Mouse (Mus musculus) v-Abl transformed pro-B cells (cell line): ENCODE measurements at regions not wholly inside any gene's neighbourhood (a gene's known extent, or its start where the extent isn't known, plus 50 kb on each side); places are given as distances from the start of the nearest gene placed in this dataset.

Experiments
- in situ Hi-C, 2 experiments: fragments of 400-800 bp; cut with MboI; formaldehyde crosslinking; loops; one replicate each; pipeline ENCODE4 v1.15.1; 2025; ENCODE audit not compliant: unreplicated experiment in 2 of 2

DNA sequence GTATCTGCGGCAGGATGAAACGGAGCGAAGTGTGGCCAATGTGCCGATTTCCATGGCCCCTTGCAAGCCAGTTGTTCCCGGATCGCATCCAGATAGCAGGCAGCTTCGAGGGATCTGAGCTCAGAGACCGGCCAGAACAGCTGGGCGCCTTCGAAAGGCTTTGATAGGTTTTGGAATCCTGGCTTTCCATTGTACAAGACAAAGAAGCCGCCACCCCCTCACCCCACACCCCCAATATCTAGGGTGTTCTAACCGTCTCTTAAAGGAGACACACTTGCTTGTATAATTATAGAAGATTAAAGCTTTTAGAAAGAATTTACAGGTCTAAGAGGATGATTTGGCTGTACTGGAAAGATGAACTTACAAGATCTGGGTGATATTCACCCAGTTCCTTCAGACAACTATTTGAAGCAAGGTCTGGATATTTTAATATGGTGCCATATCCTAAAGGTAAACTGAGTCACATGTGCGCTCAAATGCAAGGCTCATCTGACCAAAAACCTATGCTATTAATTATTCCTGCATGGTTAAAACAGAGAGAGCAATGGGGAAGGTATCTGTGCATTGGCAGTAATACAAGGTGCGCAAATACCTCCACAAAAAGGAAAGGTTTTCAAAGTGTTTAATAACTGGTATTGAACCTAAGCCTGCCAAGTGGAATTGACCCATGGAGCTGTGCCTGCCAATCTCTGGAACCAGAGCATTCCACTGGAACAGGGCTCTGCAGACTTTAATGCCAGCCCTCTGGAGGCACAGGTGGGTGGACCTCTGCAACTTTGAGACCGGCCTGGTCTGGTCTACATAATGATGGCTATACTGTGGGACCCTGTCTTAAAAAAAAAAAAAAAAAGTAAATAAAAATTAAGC lies 84.4 kb upstream of the Cpm start:
- in situ Hi-C loops: no loop called here

DNA sequence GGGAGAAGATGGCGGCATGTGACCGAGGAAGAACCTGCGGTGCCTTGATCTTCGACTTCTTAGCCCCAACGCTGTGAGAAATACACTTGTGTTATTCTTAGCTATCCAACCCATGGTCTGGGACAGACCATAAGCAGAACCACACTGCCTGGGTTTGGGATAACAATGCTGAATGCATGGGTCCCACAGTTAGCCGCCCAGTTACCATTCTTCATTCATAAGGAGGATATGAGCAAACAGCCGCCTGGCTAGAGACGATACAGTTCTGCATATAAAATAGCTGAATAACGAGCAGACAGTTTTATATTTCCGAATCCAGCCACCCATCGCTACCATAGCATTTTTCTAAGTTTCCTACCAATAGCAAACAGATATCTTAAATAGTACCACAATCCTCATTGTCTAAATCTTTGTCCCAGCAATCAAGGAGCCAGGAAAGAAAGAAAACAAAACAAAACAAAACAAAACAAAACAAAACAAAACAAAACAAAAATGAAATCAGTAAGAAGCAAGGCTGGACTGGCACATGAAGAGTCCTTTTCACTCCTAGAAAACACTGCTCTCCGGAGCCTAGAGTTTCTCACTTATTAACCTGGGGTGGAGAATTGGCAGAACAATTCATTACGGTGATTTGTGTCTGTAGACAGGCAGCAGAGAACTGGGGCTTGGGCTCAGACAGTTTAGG lies 85.2 kb upstream of the Cpm start:
- in situ Hi-C loops: no loop called here

DNA sequence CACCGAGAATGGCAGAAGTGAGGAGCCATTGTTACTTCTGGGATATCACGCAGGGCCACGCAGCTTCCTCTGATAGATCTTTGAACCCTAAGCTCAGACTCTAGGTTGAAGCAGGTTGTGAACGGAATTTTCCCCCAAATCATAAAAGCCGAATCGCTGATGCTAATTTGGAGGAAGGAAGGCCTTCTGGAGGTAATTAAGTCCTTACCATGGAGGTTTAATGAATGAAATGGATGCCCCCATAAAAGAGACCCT lies 85.7 kb upstream of the Cpm start:
- in situ Hi-C loops: no loop called here

DNA sequence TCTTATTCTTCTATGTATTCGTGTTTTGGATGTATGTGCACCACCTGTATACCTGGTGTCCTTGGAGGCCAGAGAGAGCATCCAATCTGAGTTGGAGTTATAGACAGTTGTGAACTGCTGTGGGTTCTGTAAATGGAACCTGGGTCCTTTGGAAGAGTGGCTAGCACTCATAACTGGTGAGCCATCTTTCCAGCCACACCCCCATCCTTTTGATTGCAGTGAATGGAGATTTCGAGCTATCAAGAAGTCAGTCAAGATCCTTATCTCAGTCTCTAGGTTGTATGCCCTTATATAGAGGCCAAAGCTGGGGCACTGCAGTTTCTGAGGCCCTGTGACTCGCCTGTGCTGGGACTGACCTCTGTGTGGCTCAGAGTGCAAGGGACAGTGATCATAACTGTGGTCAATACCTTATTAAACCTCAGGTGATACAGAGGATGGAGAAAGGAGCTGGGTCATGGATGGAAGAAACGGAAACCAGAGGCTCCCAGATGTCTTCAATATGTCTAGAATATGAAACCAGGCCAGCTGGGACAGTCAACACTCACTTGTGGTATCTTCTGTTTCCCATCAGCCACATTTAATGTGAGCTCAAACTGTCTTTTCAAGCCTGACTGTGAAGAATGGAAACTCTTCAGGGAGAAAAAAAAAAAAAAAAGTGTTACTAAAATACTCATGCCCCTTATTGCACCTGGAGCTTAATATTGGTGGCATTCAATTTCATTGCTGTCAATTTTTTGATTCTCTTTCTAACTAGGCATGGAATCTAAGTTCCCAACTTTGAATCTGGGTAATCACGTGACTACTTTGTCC lies 86.2 kb upstream of the Cpm start:
- in situ Hi-C loops: no loop called here

DNA sequence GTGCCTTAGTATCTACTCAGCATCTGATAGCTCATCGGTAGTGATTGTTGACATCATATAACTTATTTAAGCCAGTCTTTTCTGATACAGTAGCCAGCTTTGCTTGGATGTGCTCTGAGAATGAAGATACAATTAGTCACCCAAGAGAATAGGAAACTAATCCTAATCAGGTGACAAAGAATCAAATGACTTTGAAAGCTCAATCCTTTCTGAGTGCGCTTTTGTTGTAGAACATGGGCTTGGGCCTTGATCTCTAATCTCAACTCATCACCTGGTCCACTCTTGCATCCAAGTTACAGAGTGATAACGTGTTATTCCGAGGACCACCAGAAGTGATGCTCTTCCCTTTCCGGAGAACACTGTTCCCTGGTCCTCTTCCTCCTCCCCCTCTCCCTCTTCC lies 86.9 kb upstream of the Cpm start:
- in situ Hi-C loops: no loop called here

DNA sequence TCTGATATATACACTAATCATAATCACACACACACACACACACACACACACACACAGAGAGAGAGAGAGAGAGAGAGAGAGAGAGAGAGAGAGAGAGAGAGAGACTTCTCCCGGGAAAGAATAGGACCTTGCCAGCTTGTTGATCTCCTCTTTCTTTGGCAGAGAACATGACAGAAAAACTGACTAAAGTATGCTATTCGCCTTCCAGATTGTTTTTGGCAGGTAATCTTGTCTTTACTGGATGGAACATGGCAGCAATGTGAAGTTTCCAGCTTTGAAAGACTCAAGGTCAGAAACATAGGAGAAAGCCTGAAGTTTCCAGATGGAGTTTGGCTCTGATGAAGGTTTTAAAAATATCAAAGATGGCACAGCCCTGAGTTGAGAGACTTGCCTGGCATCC lies 87.8 kb upstream of the Cpm start:
- in situ Hi-C loops: no loop called here

DNA sequence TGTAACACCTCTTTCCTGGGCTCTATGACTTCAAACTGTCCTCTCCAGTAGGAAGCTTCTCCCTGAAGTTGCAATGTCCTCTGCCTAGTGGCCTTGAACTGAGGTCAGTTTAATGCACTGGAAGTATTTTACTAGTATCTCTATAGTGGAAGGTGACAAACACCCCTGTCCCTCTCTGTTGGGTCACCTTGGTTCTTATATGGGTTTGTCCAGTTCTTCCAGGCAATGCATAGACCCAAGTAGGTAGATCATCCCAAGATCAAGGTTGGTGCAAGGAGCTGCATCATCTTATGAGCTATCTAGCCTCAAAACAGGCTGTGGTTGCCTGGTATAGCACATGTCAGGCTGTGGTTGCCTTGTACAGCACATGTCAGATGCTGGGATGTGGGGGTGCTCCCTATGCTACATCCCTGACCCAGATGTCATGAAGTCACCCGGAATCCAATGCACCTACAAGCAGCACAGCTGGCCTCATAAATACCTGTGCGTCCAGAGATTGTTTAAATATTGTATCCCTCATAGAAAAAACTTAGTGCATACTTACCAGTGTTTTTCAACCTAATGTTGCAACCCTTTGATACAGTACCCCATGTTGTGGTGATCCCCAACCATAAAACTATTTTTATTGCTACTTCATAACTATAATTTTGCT lies 88.4 kb upstream of the Cpm start:
- in situ Hi-C loops: no loop called here

DNA sequence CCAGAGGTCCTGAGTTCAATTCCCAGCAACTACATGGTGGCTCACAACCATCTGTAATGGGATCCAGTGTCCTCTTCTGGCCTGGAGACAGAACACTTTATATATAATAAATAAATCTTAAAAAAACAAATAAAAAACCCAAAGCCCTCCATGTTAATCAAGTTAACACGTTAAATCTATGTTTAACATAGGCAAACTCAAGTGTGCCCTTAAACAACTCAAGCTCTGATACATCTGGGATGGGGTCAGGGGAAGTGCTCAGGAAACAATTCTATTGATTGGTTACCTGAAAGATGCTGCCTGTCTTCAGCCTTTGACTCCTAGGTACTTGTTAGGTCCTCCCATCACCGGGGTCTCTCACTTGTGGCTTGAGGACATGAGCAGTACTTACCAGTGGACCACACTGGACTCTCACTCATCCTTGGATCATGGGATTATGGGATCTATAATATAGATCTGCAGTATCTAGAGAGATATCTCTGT lies 89.1 kb upstream of the Cpm start:
- in situ Hi-C loops: no loop called here

DNA sequence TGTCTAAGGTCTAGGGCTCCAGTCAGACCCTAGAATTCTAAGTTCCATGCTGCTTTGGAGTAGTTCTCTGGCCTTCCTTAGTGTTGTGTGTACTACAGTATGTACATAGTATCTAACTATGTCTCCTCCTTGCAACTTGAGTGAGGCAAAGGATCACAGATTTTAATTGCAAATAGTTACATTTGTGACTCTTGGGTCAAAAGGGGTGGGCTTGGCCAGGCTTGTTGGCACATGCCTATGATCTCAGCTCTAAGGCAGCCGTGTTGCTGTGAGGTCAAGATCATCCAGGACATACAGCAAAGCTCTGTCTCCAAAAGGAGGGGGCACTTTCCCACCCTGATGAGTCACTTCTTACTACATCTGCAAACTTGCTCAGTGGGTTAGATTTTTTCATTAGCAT lies 89.8 kb upstream of the Cpm start:
- in situ Hi-C loops: no loop called here

DNA sequence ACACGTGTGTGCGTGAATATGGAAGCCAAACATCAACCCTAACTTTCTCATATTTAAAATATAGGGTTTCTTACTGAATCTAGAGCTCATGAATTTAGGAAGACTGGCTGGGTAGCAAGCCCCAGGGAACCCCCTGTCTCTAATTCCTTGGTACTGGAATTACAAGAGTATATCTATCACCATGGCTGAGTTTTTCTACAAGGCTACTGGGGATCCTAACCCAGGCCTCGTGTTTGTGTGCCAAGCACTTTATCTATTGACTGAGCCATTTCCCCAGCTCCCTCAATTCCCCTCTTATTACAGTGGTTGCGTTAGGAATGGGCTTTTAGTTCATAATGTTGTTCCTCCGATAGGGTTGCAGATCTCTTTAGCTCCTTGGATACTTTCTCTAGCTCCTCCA lies 90.6 kb upstream of the Cpm start:
- in situ Hi-C loops: no loop called here

DNA sequence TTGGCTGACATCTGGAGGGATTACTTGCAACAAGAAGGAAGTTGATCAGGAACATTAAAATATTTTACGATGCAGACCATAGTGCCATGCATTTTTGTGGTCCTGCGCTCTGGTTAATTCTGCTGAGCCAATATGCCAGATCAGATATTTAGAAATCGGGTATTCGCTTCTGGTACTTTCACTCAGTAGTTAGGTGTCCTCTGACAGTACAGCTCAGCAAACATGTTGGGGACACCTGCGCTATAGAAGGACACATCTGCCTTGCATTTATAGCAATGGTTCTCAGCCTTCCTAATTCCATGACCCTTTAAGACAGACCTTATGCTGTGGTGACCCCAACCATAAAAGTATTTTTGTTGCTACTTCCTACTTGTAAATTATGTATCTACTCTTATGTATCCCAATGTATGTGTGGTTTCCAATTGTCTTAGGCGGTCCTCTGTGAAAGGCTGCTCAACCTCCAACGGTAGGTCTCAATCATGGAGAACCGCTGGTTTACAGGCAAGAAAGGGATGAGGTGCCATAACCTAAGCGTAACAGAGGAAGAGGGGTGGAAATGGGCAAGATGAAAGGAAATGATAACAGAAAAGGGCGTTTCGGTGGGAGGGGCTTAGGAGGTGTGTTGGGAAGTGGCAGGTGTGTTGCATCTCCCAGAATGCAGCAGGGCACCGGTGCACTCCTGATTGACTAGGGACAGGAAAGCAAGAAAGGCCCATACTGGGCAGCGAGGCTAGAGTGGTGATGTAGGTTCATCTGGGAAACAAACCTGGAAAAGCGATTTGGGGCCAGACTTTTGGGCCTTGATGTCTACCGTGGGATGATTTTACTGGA lies 92.3 kb upstream of the Cpm start:
- in situ Hi-C loops: no loop called here

DNA sequence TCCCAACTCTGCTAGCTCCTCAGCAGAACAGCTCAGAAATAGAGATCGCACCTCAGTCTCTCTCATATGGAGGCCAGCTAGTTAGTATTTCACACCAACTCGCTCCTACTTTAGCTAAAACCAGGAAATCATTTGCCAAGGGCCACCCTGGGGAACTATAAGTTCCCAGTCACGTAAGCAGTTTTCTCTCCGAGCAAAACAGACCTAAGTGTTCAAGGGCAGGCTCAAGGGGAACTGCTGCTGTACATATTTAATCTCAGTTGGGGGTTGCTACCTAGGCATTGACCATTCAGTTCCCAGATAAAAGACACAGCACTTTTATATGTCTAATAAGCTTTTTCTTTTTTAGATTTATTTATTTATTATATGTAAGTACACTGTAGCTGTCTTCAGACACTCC lies 93.5 kb upstream of the Cpm start:
- in situ Hi-C loops: no loop called here

DNA sequence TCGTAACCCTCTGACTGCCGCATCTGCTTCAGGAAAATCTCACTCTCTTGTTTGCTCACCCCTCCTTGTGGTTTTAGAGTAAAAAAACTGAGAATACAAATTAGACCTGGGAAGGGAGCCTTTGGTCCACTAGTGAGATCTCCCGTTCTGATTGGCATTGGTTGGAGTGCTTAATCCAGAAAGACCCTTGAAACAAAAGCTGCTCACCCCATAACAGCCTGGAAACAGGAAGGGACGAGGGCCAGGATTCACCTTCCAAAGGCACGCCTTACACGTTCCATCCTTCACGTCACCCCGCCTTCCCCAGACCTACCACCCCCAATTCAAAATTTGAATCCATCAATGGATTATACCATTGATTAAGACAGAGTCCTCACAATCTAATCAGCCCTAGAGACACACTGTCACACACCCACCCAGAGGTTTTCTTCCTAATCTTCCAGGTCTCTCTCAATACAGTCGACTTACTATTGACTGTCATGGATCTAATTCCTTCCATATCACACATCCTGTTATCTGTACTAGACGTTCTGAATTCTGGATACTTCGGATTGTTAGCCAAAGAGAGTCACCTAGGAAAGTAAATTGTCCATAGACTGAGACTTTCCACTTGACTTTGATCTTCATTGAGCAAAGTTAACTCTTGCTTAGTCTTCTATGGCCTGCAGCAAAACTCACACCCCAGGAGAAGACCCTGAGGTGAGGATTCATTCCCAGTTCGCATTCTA lies 94.1 kb upstream of the Cpm start:
- in situ Hi-C loops: no loop called here

DNA sequence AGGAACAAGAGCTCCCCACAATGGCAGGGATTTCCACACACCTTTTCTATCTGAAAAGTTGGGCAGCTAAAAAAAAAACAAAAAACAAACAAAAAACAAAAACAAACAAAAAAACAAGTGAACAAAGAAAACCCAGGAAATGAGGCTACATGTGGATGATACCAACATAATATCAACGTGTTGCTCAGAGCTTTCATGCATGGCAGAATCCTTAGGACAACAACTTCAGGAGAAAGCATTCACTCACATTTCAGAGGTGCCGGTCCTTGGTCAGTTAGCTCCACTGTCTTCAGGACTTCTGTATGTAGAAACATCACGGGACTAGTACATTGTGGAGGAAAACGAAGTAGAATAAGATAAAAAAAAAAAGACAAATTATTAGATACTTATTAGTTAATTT lies 94.8 kb upstream of the Cpm start:
- in situ Hi-C loops: no loop called here

DNA sequence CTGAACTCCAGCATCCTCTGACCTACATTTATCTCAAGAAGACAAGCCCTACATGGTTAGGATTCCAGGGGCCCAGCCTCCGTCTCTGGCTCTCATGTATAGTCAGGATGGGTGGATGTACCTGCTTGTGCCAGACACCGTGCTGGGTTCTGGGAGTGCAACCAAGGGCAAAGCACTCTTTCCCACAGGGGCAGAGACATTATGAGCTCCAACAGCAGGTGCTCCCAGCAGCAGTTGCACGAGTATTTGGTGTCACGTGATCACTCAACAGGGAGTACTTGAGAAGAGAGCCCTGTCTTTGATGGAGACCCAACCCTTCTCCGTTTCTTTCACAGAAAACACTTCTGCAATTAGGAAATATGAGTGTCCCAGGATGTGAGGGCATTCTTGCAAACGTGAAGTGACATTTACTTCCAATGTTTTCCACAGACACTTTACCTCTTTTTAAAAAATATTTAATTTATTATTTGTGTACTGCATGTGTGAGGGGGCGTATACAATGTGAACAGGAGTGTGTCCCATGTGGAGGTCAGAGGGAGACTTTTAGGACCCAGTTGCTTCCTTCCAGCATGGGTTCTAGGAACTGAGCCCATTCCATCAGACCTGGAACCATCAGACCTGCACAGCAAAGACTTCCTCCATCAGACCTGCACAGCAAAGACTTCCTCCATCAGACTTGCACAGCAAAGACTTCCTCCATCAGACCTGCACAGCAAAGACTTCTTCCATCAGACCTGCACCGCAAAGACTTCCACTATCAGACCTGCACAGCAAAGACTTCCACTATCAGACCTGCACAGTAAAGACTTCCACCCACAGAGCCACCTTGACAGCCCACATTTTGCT lies 95.5 kb upstream of the Cpm start:
- in situ Hi-C loops: no loop called here

DNA sequence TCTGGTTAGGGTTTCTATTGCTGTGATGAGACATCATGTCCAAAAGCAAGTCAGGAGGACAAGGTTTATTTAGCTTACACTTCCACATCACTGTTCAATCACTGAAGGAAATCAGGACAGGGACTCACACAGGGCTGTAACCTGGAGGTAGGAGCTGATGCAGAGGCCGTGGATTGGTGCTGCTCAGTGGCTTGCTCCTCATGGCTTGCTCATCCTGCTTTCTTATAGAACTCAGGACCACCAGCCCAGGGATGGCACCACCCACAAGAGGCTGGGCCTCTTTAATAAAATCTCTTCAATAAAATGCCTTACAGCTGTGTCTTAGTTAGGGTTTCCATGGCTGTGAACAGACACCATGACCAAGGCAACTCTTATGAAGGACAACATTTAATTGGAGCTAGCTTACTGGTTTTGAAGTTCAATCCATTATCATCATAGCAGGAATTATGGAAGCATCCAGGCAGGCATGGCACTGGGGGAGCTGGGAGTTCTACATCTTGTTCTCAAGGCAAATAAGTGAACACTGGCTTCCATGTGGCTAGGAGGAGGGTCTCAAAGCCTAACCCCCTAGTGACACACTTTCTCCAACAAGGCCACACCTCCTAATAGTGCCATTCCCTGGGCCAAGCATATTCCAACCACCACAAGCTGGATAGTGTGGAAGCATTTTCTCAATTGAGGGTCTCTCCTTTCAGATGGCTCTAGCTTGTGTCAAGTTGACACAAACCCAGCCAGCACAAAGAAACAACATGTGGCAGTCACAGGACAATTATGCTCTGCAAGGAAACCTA lies 96.4 kb upstream of the Cpm start:
- in situ Hi-C loops: no loop called here

DNA sequence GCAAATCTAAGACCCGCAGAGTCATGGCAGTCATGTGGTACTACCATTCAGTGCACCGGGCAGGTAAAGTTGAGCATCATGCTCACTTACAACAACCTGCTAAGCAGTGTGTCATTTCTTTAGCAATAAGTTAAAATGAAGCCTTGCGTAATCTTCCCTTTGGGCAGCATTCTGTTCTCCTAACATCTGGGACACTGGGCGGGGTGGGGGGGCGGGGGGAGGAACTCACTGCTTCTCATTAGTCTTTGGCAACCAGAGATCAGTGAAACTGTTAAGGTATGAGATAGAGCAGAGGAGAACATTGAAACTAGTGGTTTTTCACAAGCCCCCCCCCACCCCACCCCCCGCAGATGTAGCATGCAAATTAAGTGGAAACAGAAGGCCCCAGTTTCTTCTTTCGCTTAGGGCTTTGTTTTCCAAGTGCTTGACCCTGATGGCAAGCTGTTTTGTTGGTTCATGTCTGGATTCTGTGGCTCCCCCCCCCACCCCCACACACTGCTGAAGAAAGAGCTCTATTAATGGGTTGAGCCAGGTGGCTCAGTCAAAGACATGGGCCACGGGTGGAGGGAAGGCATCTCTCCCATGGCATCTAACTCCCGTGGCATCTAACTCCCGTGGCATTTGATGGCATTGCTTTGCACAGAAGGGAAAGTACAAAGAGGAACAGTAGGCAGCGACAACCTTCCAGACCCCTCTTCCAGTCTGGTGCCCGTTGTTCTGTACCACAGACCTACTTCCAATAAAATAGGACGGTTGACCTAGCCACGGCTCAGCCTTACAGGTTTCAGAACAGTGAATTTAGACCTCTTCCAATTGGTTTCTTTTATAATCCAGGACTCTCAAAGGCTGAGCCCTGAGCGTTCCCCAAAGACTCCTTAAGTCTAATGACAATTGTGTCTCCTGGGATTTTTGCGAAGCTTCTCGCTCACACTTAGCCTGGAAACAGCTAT lies 97.2 kb upstream of the Cpm start:
- in situ Hi-C loops: no loop called here
